Mouse (Mus musculus): ENCODE measurements around the gene Tctex1d1.

The Tctex1d1 gene

GRCm38 (mm10) chr4:102989391-102989790 is 11.0 kb downstream of the Tctex1d1 start:
- DNase-seq, result no peak

GRCm38 (mm10) chr4:102990016-102990415 is 11.6 kb downstream of the Tctex1d1 start:
- no peak for DNase-seq

GRCm38 (mm10) chr4:102990595-102991340 is 12.4 kb downstream of the Tctex1d1 start:
- no peak for DNase-seq

GRCm38 (mm10) chr4:102991685-102992084 is 13.3 kb downstream of the Tctex1d1 start:
- DNase-seq, result no peak

- no peak for DNase-seq
Measured at GRCm38 (mm10) chr4:103004681-103005080, 26.3 kb downstream of the Tctex1d1 start.

GRCm38 (mm10) chr4:103005190-103005945 is 27.0 kb downstream of the Tctex1d1 start:
- DNase-seq, result no peak

- DNase-seq, result no peak
Measured at GRCm38 (mm10) chr4:103006266-103006665, 27.9 kb downstream of the Tctex1d1 start.

GRCm38 (mm10) chr4:103006943-103007418 is 28.6 kb downstream of the Tctex1d1 start:
- no peak for DNase-seq

GRCm38 (mm10) chr4:103010734-103011133 is 32.3 kb downstream of the Tctex1d1 start:
- DNase-seq, result no peak

GRCm38 (mm10) chr4:103011823-103012222 is 33.4 kb downstream of the Tctex1d1 start:
- DNase-seq, result no peak

- no peak for DNase-seq
Measured at GRCm38 (mm10) chr4:103013490-103013889, 35.1 kb downstream of the Tctex1d1 start.

- no peak for DNase-seq
Measured at GRCm38 (mm10) chr4:103026621-103027020, 48.2 kb downstream of the Tctex1d1 start, which contains the start of gene Insl5. TSS of gene Insl5 (minus strand) at chr4:103026842.

- no peak for DNase-seq
Measured at GRCm38 (mm10) chr4:103027745-103028144, 49.3 kb downstream of the Tctex1d1 start.

- DNase-seq, result no peak
Measured at GRCm38 (mm10) chr4:103028177-103029088, 50.0 kb downstream of the Tctex1d1 start.

GRCm38 (mm10) chr4:103039103-103039837 is 60.9 kb downstream of the Tctex1d1 start:
- DNase-seq, result no peak

GRCm38 (mm10) chr4:103039838-103040191 is 61.4 kb downstream of the Tctex1d1 start:
- no peak for DNase-seq

- DNase-seq, result no peak
Measured at GRCm38 (mm10) chr4:103042997-103043396, 64.6 kb downstream of the Tctex1d1 start.

- DNase-seq, result no peak
Measured at GRCm38 (mm10) chr4:103048046-103048445, 69.6 kb downstream of the Tctex1d1 start.

Data from kidney, adult 18-20 months (tissue).